Mouse (Mus musculus) bone marrow, adult 2 months (tissue): ENCODE data around the gene Icam1.

ENCODE experiments used
- CTCF ChIP-seq: fragments of 200-500 bp; IDR thresholded peaks from 2 replicates; pipeline ENCODE4 v1.5.1; 2011; ENCODE audit warnings: low read length, control low read depth; ENCODE audit not compliant: control insufficient read depth, insufficient read depth
- POLR2A ChIP-seq: fragments of 200-500 bp; IDR thresholded peaks from 2 replicates; pipeline ENCODE4 v1.6.1; 2011; ENCODE audit warnings: low read depth, mild to moderate bottlenecking, control low read depth, low read length, borderline replicate concordance; ENCODE audit not compliant: control insufficient read depth

DNA sequence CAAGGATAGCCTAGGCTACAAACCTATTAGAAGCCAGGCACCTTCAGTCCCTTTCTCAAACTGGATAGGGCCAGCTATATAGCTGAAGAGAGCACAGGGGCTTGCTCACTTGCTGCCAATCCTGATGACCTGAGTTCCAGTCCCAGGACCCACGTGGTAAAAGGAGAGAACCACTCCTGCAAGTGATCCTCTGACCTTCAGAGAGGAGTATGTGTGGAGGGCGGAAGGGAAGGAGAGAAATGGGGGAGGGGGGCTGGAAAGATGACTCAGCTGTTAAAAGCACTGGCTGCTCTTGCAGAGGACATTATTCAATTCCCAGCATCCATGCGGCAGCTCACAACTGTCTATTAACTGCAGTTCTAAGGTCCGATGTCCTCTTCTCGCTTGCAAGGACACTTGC, 36.6 kb upstream of the Icam1 start:
- TF ChIP-seq POLR2A (no peak), CTCF (no peak)
